ENCODE assay signal across 8 mouse cellular contexts in the genomic region with DNA sequence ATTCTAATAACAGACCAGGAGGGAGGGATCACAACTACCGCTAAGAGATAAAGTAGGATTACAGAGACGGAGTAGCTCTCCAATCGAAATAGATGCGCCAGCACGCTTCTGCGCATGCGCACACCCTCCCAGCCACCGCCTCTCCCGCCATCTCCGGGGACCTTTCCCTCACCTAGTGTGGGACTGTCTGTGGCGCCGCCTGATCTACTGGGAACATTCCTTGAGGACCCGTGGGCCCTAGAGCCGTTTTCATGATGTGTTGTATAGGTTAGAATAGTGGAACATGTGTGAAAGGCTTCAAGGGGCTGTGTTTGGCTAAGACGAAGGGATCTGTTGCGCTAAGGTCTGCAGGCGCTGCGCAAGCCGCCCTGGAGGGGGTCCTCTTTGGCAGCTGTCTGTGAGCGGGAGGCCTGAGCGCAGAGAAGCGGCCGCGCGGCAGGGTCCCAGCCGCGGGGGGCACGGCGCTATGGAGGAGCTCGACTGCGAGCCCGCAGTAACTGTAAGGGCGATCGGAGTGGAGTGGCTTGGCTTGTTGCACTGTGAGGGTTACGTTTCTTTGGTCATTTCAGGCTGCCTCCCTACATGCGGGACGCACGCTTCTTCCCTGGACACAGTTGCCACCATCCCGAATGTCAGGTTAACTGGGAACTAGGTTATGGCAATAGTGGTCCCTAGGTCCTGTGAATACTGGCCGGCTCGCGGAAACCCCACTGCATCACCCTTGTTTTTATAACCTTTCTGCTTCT. TPM values are rescaled to one million over a fixed set of nuclear protein-coding genes. Genes with fewer than 3 reads are reported as not detected.
A peak's percentile ranks its signal among the peaks of the same experiment; 100 is the strongest.
DNase-seq lines count a peak whose midpoint lies in the region; ATAC-seq lines count a peak whose summit lies in the region.

TSS of gene Nup85 (plus strand) at position 371 of the 746 bp plus-strand sequence.

- DNase-seq in NIH3T3 (ENCODE audit: low read depth) = peak; percentile 98
- DNase-seq in cerebellum, postnatal 10 days = peak; percentile 99
- DNase-seq in frontal cortex, postnatal 10 days (ENCODE audit: low spot score in 2 of 2) = peak; percentile 92 to 94
- peak; percentile 97 to 98 for DNase-seq in layer of hippocampus, postnatal 14 days (ENCODE audit: low spot score in 2 of 2)
- peak; percentile 98 for DNase-seq in lung, postnatal 14 days
- peak; percentile 98 for DNase-seq in retina, adult 2 months (ENCODE audit: low read depth, low spot score)
- peak; percentile 96 to 97 for DNase-seq in thymus, postnatal 36 days

- peak within 1 kb of the TSS; percentile 64 for H3K4me2 ChIP-seq in hindbrain, embryonic 12.5 days (replicated peaks)

- H3K27me3 ChIP-seq in hindbrain, embryonic 12.5 days = no peaks in the 10 kb centered on the region

- peak within 1 kb of the TSS; percentile 85 for H3K27ac ChIP-seq in hindbrain, embryonic 12.5 days

- H3K9me3 ChIP-seq in hindbrain, embryonic 12.5 days (replicated peaks) = no peaks in the 10 kb centered on the region

- peak within 1 kb of the TSS; percentile 72 for H3K9ac ChIP-seq in hindbrain, embryonic 12.5 days

- under 1% methylated on average over 42 of the region's 42 CpGs for WGBS in hindbrain, embryonic 12.5 days

- H3K36me3 ChIP-seq in hindbrain, embryonic 12.5 days = peaks cover 27% of the 10 kb centered on the region

- peaks cover 12% of the 10 kb centered on the region for H3K4me1 ChIP-seq in hindbrain, embryonic 12.5 days

- peak within 1 kb of the TSS; percentile 74 for H3K4me3 ChIP-seq in hindbrain, embryonic 12.5 days

- ATAC-seq in hindbrain, embryonic 12.5 days (ENCODE audit: low FRiP score) = peak; percentile 84

RNA-seq across cellular contexts. Expression of gene Nup85, which starts in this region (rescaled TPM):
- 139 and 144 TPM in 2 replicates for polyA plus RNA-seq in hindbrain, embryonic 12.5 days (2016; fragmentation: Nextera tagmentation; extraction: Ambion mirVana)
- 10 to 100 TPM; 43.4 to 47.1 TPM for total RNA-seq in layer of hippocampus, postnatal 14 days (2021)

Comparison
In these comparisons a context has a peak if more than half of its experiments do, and no peak if none do; other contexts are left out.
1. Peak in every context shown above with its lines: DNase-seq, ATAC-seq, H3K4me3 ChIP-seq and H3K27ac ChIP-seq.